Mouse (Mus musculus) cerebellum, adult 11 months (tissue): ENCODE data around the gene Dusp18.

Source experiments
- DNase-seq: peaks from one replicate; pipeline ENCODE4 v3.0.0; 2022

Gene Dusp18

DNA sequence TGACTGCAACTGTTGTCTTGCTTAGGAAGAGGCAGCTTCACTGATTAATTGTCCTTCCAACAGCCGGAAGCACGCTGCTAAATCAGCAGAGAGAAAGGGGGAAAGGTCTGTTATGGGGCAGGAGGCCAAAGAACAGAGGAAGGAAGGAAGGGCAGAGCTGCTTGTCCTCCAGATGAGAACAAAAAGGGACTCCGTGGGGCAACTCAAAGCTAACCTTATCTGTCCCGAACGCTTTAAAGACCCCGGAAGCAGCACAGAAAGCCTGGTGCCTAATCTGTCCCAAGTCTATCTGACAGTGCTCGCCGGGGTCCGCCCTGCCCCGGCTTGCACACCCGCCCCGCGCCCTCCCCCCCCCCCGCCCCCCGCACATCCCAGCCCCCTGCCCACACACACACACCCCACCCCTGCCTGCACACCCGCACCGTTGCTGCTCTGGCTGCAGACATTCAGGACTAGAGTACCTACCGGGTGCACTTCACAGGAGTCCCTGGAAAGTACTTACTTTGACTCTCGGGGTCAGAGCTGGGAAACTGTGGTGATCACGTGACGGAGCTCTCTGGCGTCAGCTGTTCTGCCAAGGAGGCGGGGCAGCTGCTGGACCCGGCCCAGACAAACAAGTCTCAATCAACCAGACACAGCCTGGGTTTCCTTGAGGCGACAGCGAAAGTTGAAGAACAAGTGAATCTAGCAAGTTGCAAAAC, 36.6 kb downstream of the Dusp18 start, which contains the start of gene Tcn2:
Tcn2 (minus strand) TSS at position 649 of the 701 bp plus-strand sequence.
- no peak for DNase-seq

DNA sequence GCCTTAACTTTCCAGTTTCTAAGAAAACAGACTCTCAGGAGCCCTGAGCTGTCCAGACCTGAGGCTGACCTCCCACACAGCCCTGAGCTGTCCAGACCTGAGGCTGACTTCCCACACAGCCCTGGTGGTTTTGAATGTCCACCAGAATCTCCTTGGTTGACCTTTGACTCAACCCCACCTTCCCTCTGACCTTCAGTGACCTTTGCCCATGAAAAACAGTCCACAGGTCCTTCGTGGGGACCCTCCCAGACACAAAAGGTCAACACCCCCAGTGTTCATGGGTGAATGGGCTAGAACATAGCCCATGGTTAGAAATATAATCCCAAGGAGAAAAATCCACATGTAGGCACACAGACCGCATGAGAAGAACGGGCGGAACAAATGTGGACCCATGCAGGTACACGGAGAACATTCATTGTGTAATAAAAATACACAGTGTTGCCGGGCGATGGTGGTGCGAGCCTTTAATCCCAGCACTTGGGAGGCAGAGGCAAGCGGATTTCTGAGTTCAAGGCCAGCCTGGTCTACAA, 38.8 kb downstream of the Dusp18 start:
- DNase-seq, result no peak

DNA sequence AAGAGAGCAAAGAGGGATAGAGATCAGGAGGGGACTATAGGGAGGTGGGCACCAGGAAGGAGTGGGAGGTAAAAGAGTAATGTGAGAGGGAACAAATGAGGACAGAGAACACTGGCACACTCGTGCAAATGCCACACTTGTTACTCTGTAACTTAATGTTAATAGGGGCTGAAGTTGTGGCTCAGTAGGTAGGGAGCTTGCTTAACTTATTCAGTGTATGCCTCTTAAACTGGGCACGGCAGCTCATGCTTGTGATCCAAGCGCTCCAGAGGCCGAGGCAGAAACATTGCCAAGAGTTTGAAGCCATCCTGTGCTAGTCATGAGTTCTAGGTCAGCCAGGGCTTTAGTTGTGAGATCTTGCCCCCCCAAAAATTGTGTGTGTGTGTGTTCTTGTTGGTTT, 40.1 kb downstream of the Dusp18 start:
- DNase-seq, result no peak

DNA sequence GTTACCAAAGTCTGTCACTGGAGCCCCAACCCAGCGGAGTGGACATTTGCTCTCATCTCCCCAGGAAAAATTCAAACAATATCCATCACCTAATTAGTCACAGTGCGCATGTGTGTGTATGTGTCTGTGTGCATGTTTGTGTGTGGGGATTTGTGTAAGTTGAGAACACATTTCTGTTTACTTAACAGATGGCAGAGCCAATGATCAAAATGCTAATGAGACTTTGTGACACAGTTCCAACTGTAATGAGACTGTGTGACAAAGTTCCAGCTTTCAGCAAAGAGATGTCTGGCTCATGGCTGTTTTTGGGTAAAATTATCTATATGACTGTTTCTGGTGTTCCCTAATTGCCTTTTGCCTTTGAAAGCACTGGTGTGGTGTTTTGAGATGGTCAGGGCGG, 41.3 kb downstream of the Dusp18 start:
- no peak for DNase-seq

DNA sequence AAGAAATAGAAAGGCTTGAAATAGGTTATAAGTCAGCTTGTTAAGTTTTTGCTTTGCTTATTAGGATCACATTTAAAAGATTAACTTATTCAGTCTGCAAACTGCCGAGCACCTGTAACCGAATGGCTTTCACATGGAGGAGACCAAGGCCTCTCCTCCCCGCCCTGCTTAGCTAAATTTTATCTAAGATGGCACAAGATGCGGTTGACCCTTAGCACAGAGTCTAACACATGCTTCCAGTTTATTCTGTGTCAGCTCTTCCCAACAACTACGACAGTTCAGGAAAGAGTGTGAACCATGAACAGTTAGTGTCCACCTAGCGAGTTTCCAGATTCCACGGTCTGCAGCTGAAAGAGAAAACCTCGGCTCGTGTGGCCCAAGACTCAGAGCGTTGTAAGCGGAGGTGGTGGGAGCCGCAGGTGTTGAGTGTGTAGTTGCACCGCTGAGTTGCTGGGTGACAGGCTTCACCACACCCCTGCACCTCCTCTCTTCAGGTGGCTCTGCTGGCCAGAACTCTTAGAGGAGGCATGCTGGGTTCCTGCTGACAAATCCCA, 42.4 kb downstream of the Dusp18 start:
- no peak for DNase-seq

DNA sequence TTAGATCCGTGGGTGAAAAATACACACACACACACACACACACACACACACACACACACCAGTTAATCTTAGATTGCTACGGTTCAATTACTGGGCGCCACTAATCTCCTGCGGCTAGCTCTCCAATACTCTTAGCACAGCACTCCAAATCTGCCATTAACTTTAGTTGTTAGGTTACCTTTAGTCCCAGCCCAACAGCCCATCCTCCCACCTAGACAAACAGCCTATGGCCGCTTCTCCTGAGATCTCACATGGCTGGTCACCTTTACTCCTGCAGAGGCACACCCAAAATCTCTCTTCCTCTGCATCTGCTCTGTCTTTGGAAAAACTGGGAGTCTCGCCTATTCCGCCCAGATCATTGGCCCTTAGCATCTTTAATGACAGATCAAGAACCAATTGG, 46.3 kb downstream of the Dusp18 start:
- no peak for DNase-seq

DNA sequence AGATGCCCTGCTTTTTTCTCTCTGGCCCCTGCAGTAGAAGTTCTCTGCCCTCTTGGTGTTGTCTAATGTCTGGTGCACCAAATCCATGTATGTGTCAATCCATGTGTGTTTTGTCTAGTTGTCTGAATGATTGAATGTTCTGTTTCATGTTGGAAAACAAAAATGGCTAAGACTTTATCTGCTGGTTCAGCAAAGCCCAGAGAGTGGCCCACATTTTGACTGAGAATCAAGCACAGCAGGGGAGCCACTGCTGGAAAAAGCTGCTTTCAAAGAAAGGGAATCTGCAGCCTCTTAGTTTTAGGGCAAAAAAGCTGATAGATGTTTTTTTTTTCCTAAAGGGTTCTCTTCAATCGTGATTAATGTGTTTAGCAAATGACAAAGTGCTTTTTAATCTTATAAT, 51.3 kb downstream of the Dusp18 start:
- no peak for DNase-seq
